Mouse (Mus musculus) heart, postnatal 0 days (tissue): Measurements from ENCODE around the gene Nt5c1a. TPM values are rescaled to one million over a fixed set of nuclear protein-coding genes. Genes with fewer than 3 reads are reported as not detected.

Experiments used
- ATAC-seq: fragments of 200-750 bp; cut with Nextera tagmentation; 2 replicates; pipeline ENCODE4 v1.8.0; 2017; ENCODE audit warnings: low read depth, moderate number of reproducible peaks, moderate library complexity; ENCODE audit not compliant: insufficient read depth
- DNase-seq: peaks from one replicate; pipeline ENCODE4 v3.0.0-alpha.2; 2016; ENCODE audit warnings: low spot score
- H3K27ac ChIP-seq: fragments of 300-500 bp; sonication (generic); 2 replicates; pipeline ENCODE4 v1.5.1; 2014; ENCODE audit warnings: low read depth, mild to moderate bottlenecking
- H3K27me3 ChIP-seq: fragments of 300-500 bp; sonication (generic); 2 replicates; pipeline ENCODE4 v1.6.1; 2014; ENCODE audit warnings: low read length, mixed read lengths; ENCODE audit not compliant: control insufficient read depth, insufficient read depth
- H3K36me3 ChIP-seq: fragments of 300-500 bp; sonication (generic); replicated peaks from 2 replicates; pipeline ENCODE4 v1.6.1; 2014; ENCODE audit warnings: low read length, mixed read lengths; ENCODE audit not compliant: control insufficient read depth, insufficient read depth
- H3K4me1 ChIP-seq: fragments of 300-500 bp; sonication (generic); 2 replicates; pipeline ENCODE4 v1.6.1; 2014; ENCODE audit warnings: antibody characterized with exemption; ENCODE audit not compliant: control insufficient read depth, insufficient read depth
- H3K4me2 ChIP-seq: fragments of 300-500 bp; sonication (generic); 2 replicates; pipeline ENCODE4 v1.6.1; 2014; ENCODE audit warnings: low read depth, mild to moderate bottlenecking, low read length, moderate library complexity
- H3K4me3 ChIP-seq: fragments of 300-500 bp; sonication (generic); 2 replicates; pipeline ENCODE4 v1.5.1; 2014; ENCODE audit warnings: low read depth, low read length
- H3K9ac ChIP-seq: fragments of 300-500 bp; sonication (generic); replicated peaks from 2 replicates; pipeline ENCODE4 v1.6.1; 2014; ENCODE audit warnings: low read depth, low read length, mixed read lengths
- H3K9me3 ChIP-seq: fragments of 300-500 bp; sonication (generic); replicated peaks from 2 replicates; pipeline ENCODE4 v1.6.1; 2016; ENCODE audit warnings: low read length; ENCODE audit not compliant: control insufficient read depth
- CTCF ChIP-seq: IDR thresholded peaks from 2 replicates; pipeline ENCODE4 v1.5.1; 2016; ENCODE audit warnings: antibody characterized with exemption, control low read depth, low read depth
- EP300 ChIP-seq: IDR thresholded peaks from 2 replicates; pipeline ENCODE4 v1.6.1; 2016; ENCODE audit warnings: antibody characterized with exemption, low read depth
- WGBS: fragments of 180-500 bp; shearing (Covaris S2); extraction: QIAGEN DNeasy Blood & Tissue Kit; methylation state at CpG from one replicate; pipeline ENCODE4 v1.1.7; 2014; 5-methylcytosine and 5-hydroxymethylcytosine counted together
- polyA plus RNA-seq: library from polyadenylated mRNA; unstranded; fragments of >200 nt; fragmentation: Nextera tagmentation; extraction: Ambion mirVana; gene quantifications from 2 replicates; pipeline ENCODE4 v1.2.1, GENCODE M21; 2015
- total RNA-seq: library from RNA; depleted of rRNA; stranded (reverse); fragments of >200 nt; gene quantifications from 2 replicates; pipeline ENCODE4 v1.2.3, GENCODE M21; 2014; ENCODE audit warnings: low replicate concordance

Gene Nt5c1a
- total and polyA plus RNA-seq, 2 experiments from 2014 or later, result 1.7 to 3.4 TPM

DNA sequence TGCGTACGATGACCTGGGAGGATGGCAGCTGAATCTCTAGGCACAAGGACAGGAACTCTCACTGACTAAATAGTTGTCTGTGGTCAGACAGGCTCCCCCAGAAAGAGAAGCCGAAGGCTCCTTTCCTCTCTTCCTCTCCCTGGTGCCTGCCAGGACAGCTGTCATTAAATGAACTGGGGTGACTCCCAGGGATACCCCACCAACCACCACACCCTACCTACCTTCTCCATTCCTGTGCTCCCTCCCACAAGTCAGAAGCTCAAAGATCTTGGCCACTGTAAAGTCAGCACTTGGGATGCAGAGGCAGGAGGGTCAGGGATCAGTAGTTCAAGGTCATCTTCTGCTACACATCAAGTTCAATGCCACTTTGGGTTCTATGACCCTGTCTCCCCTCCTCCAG lies 31.5 kb downstream of the Nt5c1a start:
- peaks cover 26% of the 10 kb centered on the region for H3K4me1 ChIP-seq
- H3K36me3 ChIP-seq, result no peaks in the 10 kb centered on the region
- H3K4me3 ChIP-seq, result no peak overlapping the region
- no peaks in the 10 kb centered on the region for H3K9me3 ChIP-seq
- H3K27me3 ChIP-seq, result 0 out of 2 replicates have a peak, but pooled peaks cover 4% of the 10 kb centered on the region
- TF ChIP-seq CTCF, result no peak
- no peak for TF ChIP-seq EP300
- no peak overlapping the region for H3K9ac ChIP-seq
- no peak overlapping the region for H3K27ac ChIP-seq
- DNase-seq (no peak), ATAC-seq (no peak)
- 61% methylated on average over 3 of the region's 3 CpGs for WGBS
- peak overlapping the region; percentile 98; the same call in 1 of the 2 replicates for H3K4me2 ChIP-seq

DNA sequence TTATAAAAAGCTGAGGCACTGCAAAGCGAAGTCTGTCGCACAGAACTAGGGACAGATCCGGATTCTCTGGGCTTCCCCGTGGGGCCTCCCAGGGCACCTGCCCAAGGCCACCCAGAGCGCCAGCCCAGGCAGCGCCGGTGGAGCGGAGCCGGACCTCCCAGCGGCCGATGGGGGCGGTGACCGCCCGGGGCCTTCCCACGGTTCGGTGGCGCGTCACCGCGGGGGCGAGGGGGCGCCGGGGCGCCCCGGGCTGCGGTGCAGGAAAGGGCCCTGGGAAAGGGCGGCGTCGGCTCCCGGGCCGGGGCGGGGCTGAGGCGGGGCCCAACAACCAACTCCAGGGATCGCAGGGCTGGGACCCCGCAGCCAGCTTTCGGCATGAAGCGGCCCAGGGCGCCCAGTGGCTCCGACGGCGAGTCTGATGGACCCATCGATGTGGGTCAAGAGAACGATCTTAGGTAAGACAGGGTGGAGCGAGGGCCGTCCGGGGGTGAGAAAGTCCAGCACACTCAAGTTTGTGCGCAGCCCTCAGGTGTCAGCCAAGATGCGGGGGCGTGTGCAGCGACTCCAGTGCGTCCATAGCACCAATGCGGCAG lies 32.3 kb downstream of the Nt5c1a start, which contains the start of gene Heyl:
TSS of gene Heyl (plus strand) at position 65 of the 593 bp plus-strand sequence.
- no peak for DNase-seq
- H3K27me3 ChIP-seq, result peaks cover 5% of the 10 kb centered on the region; the same call in 1 of the 2 replicates
- peak within 1 kb of the TSS; percentile 61 for H3K4me3 ChIP-seq
- H3K4me2 ChIP-seq, result peak within 1 kb of the TSS; percentile 98
- ATAC-seq, result peak; percentile 70
- H3K36me3 ChIP-seq, result no peaks in the 10 kb centered on the region
- H3K4me1 ChIP-seq, result peaks cover 18% of the 10 kb centered on the region
- peak within 1 kb of the TSS; percentile 70 for H3K9ac ChIP-seq
- WGBS, result 2% methylated on average over 51 of the region's 52 CpGs
- TF ChIP-seq CTCF (no peak), EP300 (no peak)
- no peaks in the 10 kb centered on the region for H3K9me3 ChIP-seq
- H3K27ac ChIP-seq, result peak within 1 kb of the TSS; percentile 36

DNA sequence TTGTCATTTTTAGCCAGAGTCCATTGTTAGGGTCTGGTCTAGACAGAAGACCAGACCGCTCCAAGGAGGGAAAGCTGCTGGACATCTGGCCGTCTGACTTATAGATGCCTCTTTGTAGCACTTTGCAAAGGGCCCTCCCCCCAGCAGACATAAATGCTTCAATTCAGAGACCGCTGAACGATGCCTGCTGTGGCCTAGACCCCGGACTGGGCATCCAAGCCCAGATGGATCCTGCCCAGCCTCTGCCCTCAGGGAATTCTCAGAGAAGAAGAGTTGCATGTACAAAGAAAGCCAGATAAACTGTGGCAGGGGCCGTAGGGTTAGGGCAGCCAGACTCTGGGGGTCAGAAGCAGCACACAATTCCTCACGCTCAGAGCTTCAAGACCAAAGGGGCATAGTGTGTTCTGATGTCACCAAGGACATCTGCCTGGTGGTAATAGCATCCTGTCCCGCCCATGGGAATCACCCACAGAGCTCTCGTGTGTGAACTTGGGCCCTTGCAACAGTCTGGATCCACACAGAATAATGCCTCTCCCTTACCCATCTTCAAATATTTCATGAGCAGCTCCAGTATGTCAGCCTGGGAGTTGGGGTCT lies 34.6 kb downstream of the Nt5c1a start:
- TF ChIP-seq EP300 (no peak), CTCF (no peak)
- H3K27me3 ChIP-seq, result peaks cover 10% of the 10 kb centered on the region; the same call in 1 of the 2 replicates
- 68% methylated on average over 9 of the region's 9 CpGs for WGBS
- H3K9me3 ChIP-seq, result no peaks in the 10 kb centered on the region
- H3K4me1 ChIP-seq, result peaks cover 26% of the 10 kb centered on the region
- no peak overlapping the region for H3K9ac ChIP-seq
- H3K4me2 ChIP-seq, result peak overlapping the region; percentile 14
- DNase-seq (no peak), ATAC-seq (no peak)
- no peaks in the 10 kb centered on the region for H3K36me3 ChIP-seq
- H3K27ac ChIP-seq, result peak overlapping the region; percentile 28
- no peak overlapping the region for H3K4me3 ChIP-seq

DNA sequence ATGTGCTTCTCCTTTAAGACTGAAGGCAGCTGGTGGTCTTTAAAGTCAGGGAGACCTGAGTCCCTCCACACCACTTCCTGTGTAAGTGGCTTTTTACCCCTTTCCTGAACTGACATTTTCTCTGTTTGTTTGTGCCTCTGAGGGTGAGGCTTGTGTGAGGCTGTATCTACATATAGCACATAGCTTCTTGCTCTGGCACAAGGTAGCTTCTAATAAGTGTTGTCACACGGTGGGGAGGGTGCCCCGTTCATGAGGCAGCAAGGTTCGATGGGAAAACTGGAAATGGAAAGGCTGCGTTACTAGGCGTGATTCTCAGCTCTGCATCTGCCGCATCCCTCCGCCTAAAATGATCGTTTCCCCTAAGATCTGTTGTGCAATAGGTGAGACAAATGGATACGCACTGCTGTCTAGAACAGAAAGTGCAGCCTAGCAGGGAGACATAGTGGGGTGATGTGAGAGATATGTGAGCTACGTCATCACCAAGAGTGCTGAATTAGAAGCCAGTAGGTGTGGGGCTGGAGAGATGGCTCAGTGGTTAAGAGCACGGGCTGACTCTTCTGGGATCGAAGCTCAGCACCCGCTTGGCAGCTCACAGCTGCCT lies 35.2 kb downstream of the Nt5c1a start:
- ATAC-seq, result no peak
- Histone ChIP-seq H3K4me1 (peaks cover 26% of the 10 kb centered on the region), H3K27ac (peak overlapping the region; percentile 74), H3K9ac (no peak overlapping the region), H3K9me3 (no peaks in the 10 kb centered on the region), H3K36me3 (no peaks in the 10 kb centered on the region), H3K4me2 (peak overlapping the region; percentile 14), H3K27me3 (peaks cover 10% of the 10 kb centered on the region; the same call in 1 of the 2 replicates), H3K4me3 (no peak overlapping the region)
- no peak for TF ChIP-seq EP300
- DNase-seq, result no peak
- whole genome bisulfite sequencing, result 64% methylated on average over 13 of the region's 13 CpGs

DNA sequence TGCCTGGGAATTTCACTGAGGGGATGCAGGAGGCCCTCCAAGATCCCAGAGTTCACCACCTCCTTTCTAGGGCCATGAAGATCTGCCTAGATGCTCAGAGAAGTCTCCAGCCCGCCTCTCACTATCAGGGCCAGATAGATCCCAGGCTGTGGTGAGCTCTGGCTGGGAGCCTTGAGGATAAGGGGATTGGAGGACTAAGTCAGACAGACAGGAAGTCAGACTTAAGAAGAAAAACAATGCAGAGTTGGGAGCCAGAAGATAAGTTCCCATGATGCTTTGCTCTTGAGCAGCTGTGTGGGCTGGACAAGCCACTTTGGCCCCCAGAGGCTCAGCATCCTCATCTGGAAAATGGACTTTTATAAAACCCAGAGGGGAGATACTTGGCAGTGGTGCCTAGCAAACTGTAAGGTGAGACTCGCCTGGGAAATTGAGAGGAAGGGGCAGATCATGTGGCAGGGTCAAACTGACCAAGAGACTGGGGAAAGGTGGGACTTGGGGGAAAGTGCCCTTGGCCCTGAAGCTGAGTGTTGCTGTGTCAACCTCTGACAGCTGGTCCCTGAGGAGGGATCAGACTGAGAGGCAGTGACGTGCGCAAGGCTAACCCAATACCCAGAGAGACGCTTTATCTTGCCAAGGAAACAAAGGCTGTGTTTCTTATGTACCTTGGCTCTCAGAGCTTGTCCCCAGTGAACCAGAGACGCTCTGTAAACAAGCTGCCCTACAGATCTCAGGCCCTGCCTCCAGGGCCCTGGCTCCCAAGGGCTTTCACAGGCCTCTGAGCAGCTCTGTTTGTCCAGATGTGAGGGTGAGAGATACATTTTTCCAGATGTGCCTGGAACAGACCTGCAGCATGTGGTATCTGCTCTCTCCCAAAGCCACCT lies 36.3 kb downstream of the Nt5c1a start:
- Histone ChIP-seq H3K4me2 (peak overlapping the region; percentile 14; the same call in 1 of the 2 replicates), H3K9ac (no peak overlapping the region), H3K36me3 (no peaks in the 10 kb centered on the region), H3K4me1 (peaks cover 26% of the 10 kb centered on the region), H3K27me3 (peaks cover 10% of the 10 kb centered on the region; the same call in 1 of the 2 replicates), H3K4me3 (no peak overlapping the region), H3K9me3 (no peaks in the 10 kb centered on the region), H3K27ac (peak overlapping the region; percentile 74)
- 0 out of 2 replicates have a peak, but pooled peaks have one; percentile 22 for TF ChIP-seq EP300
- no peak for TF ChIP-seq CTCF
- 69% methylated on average over 6 of the region's 6 CpGs for WGBS
- ATAC-seq (peak; percentile 31), DNase-seq (peak; percentile 62)
